Mouse (Mus musculus) intestine, postnatal 0 days (tissue): Measurements from ENCODE around the gene Elf1. TPM values are rescaled to one million over a fixed set of nuclear protein-coding genes. Genes with fewer than 3 reads are reported as not detected.

Experiments used
- ATAC-seq: fragments of 200-750 bp; cut with Nextera tagmentation; 2 replicates; pipeline ENCODE4 v1.8.0; 2017; ENCODE audit warnings: mild to moderate bottlenecking, moderate TSS enrichment, moderate library complexity
- H3K27ac ChIP-seq: fragments of 300-500 bp; sonication (generic); 2 replicates; pipeline ENCODE4 v1.5.1; 2014; ENCODE audit warnings: mild to moderate bottlenecking, low read depth, low read length, moderate library complexity
- H3K27me3 ChIP-seq: fragments of 300-500 bp; sonication (generic); replicated peaks from 2 replicates; pipeline ENCODE4 v1.6.1; 2014; ENCODE audit warnings: low read length, mixed read lengths; ENCODE audit not compliant: control insufficient read depth, insufficient read depth
- H3K36me3 ChIP-seq: fragments of 300-500 bp; sonication (generic); 2 replicates; pipeline ENCODE4 v1.6.1; 2014; ENCODE audit warnings: mild to moderate bottlenecking, moderate library complexity; ENCODE audit not compliant: control insufficient read depth, insufficient read depth
- H3K4me1 ChIP-seq: fragments of 300-500 bp; sonication (generic); replicated peaks from 2 replicates; pipeline ENCODE4 v1.6.1; 2014; ENCODE audit warnings: antibody characterized with exemption, low read length, mixed read lengths; ENCODE audit not compliant: control insufficient read depth, insufficient read depth
- H3K4me2 ChIP-seq: fragments of 300-500 bp; sonication (generic); replicated peaks from 2 replicates; pipeline ENCODE4 v1.6.1; 2014; ENCODE audit warnings: low read depth, mild to moderate bottlenecking, moderate library complexity
- H3K4me3 ChIP-seq: fragments of 300-500 bp; sonication (generic); 2 replicates; pipeline ENCODE4 v1.5.1; 2014; ENCODE audit warnings: low read depth, low read length
- H3K9ac ChIP-seq: fragments of 300-500 bp; sonication (generic); 2 replicates; pipeline ENCODE4 v1.6.1; 2014; ENCODE audit warnings: mild to moderate bottlenecking, low read depth, low read length
- H3K9me3 ChIP-seq: fragments of 300-500 bp; sonication (generic); 2 replicates; pipeline ENCODE4 v1.6.1; 2016; ENCODE audit warnings: mixed run types; ENCODE audit not compliant: control insufficient read depth
- CTCF ChIP-seq: sonication (generic); IDR thresholded peaks from 2 replicates; pipeline ENCODE4 v1.5.1; 2016; ENCODE audit warnings: low read depth, mild to moderate bottlenecking, control low read depth, antibody characterized with exemption, moderate library complexity
- WGBS: fragments of 180-500 bp; shearing (Covaris S2); extraction: QIAGEN DNeasy Blood & Tissue Kit; methylation state at CpG from one replicate; pipeline ENCODE4 v1.1.7; 2014; 5-methylcytosine and 5-hydroxymethylcytosine counted together
- polyA plus RNA-seq: library from polyadenylated mRNA; unstranded; fragments of >200 nt; fragmentation: Nextera tagmentation; extraction: Ambion mirVana; gene quantifications from 2 replicates; pipeline ENCODE4 v1.2.1, GENCODE M21; 2015

Elf1 gene
- polyA plus RNA-seq, 1 experiment from 2014 or later, result 19.2 TPM

- WGBS, result 46% methylated on average over 8 of the region's 8 CpGs
- Histone ChIP-seq H3K4me2 (peak overlapping the region; percentile 54), H3K4me1 (0 out of 2 replicates have a peak, but pooled peaks cover 6% of the 10 kb centered on the region), H3K36me3 (no peaks in the 10 kb centered on the region), H3K4me3 (peak overlapping the region; percentile 31), H3K27me3 (no peaks in the 10 kb centered on the region), H3K9ac (no peak overlapping the region), H3K9me3 (no peaks in the 10 kb centered on the region), H3K27ac (peak overlapping the region; percentile 28; the same call in 1 of the 2 replicates)
- TF ChIP-seq CTCF, result no peak
- ATAC-seq, result no peak
Observed at GRCm38 (mm10) chr14:79517185-79517740, 36.3 kb downstream of the Elf1 start.

DNA sequence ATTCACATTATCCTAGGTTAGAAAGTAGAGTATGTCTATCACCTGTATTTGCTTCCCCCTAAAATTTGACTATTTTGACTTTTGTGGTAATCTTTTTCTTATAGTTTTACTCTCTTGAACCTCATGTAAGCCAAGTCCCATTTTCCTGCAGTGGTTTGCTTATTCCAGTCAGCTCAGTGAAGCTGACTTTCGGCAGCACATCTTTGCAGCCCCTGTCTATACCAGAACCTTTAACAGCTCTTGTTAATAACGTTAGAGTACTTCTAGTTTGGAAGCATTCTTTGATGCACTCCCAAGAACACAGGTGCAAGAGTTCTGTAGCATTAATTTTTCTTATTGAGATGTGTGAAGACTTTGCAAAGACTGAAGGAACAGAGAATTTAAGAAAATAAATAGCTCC, 37.1 kb downstream of the Elf1 start:
- no peak for TF ChIP-seq CTCF
- Histone ChIP-seq H3K27ac (peak overlapping the region; percentile 23; the same call in 1 of the 2 replicates), H3K9ac (no peak overlapping the region), H3K9me3 (no peaks in the 10 kb centered on the region), H3K4me1 (0 out of 2 replicates have a peak, but pooled peaks cover 6% of the 10 kb centered on the region), H3K27me3 (no peaks in the 10 kb centered on the region), H3K4me3 (no peak overlapping the region), H3K4me2 (peak overlapping the region; percentile 52; the same call in 1 of the 2 replicates), H3K36me3 (no peaks in the 10 kb centered on the region)
- whole genome bisulfite sequencing, result 71% methylated on average over 2 of the region's 2 CpGs
- ATAC-seq, result no peak

DNA sequence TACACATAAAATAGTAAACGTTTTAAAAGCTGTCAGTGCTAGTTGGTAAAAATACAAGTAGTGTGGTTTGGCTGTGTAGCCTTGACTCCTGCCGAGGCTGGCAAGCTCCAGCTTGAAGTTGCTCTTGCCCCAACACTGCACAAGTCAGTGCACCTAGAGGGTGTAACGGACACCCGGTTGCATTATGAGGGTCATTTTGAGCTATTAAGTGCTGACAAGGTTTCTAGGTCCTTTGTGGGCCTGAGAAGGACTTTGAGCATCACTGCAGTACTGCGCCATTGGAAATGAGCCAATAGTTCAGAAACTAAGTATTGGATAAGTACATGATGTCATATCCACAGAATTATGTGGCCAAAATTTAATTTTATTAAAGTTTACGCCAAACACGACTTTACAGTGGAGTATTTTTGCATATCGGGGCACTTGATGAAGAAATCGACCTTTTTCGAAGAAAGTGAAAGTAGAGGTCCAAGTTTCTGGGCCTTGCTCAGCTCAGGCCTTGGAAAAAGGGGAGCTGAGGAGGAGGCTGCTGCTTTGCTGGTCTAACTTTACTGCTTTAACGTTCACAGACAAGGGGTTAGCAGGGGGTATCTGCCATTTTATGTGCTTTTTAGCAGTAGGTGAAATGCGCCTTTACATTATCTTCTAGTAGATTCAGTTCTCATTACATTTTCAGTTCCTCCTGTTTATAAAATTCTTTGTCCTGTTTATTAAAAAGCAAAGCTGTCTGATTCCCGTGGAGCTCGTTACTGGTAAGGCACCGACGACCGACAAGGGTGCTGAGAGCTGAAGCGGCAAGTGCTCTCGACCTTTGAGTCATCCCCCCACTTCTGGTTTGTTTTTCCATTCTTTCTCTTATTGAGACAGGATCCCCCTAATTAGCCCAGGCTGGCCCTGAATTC, 38.0 kb downstream of the Elf1 start:
- H3K4me2 ChIP-seq, result peak overlapping the region; percentile 52
- H3K36me3 ChIP-seq, result no peaks in the 10 kb centered on the region
- 0 out of 2 replicates have a peak, but pooled peaks cover 6% of the 10 kb centered on the region for H3K4me1 ChIP-seq
- peak overlapping the region; percentile 23; the same call in 1 of the 2 replicates for H3K27ac ChIP-seq
- no peak for ATAC-seq
- 46% methylated on average over 19 of the region's 19 CpGs for WGBS
- no peak for TF ChIP-seq CTCF
- no peaks in the 10 kb centered on the region for H3K9me3 ChIP-seq
- no peak overlapping the region; the same call in 1 of the 2 replicates for H3K9ac ChIP-seq
- no peaks in the 10 kb centered on the region for H3K27me3 ChIP-seq
- no peak overlapping the region for H3K4me3 ChIP-seq

- no peak for ATAC-seq
Observed at GRCm38 (mm10) chr14:79519663-79519975, 38.6 kb downstream of the Elf1 start.

DNA sequence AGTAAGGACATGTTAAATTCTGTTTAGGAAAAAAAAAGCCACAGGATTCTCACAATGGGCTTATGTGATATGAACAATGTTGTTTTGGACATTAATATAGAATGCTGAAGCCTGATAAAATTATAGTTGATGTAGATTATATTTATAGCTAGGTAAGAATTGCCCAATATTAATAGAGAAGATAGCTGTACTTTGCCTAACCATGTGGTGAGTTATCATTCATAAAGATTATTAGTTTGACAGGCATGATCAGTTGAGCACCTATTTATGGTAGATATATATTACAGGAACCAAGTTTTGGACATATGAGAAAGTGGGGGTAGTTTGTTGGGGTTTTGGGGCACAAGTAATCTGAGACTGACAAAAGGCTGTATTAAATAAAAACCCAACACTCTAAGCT, 39.6 kb downstream of the Elf1 start:
- Histone ChIP-seq H3K4me2 (no peak overlapping the region), H3K4me1 (0 out of 2 replicates have a peak, but pooled peaks cover 6% of the 10 kb centered on the region), H3K27ac (no peak overlapping the region), H3K9ac (no peak overlapping the region), H3K9me3 (no peaks in the 10 kb centered on the region), H3K4me3 (no peak overlapping the region), H3K36me3 (0 out of 2 replicates have a peak, but pooled peaks cover 4% of the 10 kb centered on the region), H3K27me3 (no peaks in the 10 kb centered on the region)
- ATAC-seq, result no peak
- TF ChIP-seq CTCF, result no peak

More at GRCm38 (mm10) chr14:79519663-79519975, 38.6 kb downstream of the Elf1 start:
- no peak overlapping the region for H3K4me3 ChIP-seq
- 46% methylated on average over 1 of the region's 1 CpGs for WGBS
- peak overlapping the region; percentile 52 for H3K4me2 ChIP-seq
- H3K9ac ChIP-seq, result no peak overlapping the region
- no peaks in the 10 kb centered on the region for H3K27me3 ChIP-seq
- TF ChIP-seq CTCF, result no peak
- 0 out of 2 replicates have a peak, but pooled peaks cover 4% of the 10 kb centered on the region for H3K36me3 ChIP-seq
- 0 out of 2 replicates have a peak, but pooled peaks cover 6% of the 10 kb centered on the region for H3K4me1 ChIP-seq
- H3K27ac ChIP-seq, result no peak overlapping the region
- no peaks in the 10 kb centered on the region for H3K9me3 ChIP-seq

GRCm38 (mm10) chr14:79521056-79521455, 40.1 kb downstream of the Elf1 start:
- 75% methylated on average over 1 of the region's 1 CpGs for WGBS
- Histone ChIP-seq H3K4me3 (no peak overlapping the region), H3K9me3 (no peaks in the 10 kb centered on the region), H3K4me1 (0 out of 2 replicates have a peak, but pooled peaks cover 6% of the 10 kb centered on the region), H3K9ac (no peak overlapping the region), H3K36me3 (0 out of 2 replicates have a peak, but pooled peaks cover 4% of the 10 kb centered on the region), H3K4me2 (no peak overlapping the region), H3K27me3 (no peaks in the 10 kb centered on the region), H3K27ac (no peak overlapping the region)
- TF ChIP-seq CTCF, result no peak
- ATAC-seq, result no peak
